Mouse (Mus musculus) hematopoietic multipotent progenitor cell, adult 10-12 weeks (in vitro differentiated cells): ENCODE measurements around the gene Olfr506. TPM values are rescaled to one million over a fixed set of nuclear protein-coding genes. Genes with fewer than 3 reads are reported as not detected.

ENCODE experiments used
- polyA plus RNA-seq: library from polyadenylated mRNA; stranded (reverse); fragments of >175 nt; gene quantifications from 2 replicates; pipeline ENCODE4 v1.2.3, GENCODE M21; 2012; ENCODE audit warnings: low replicate concordance

The Olfr506 gene
- polyA plus RNA-seq, result not detected in 2 replicates

DNA sequence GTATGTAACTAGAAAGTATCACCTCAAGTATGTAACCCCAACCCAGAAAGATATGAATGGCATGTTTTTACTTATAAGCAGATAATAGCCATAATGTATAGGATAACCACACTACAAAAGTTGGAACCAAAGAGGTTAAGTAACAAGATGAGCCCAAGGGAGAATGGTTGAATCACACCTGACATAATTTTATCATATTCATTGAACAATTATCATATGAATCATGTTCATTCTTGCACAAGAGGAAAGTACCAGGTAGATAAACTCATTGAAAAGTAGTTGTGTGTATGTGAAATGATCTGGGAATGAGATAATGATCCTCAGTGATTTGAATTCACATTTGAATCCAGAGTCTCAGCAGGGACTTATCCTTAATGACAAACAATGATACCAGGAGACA, at the start of gene Olfr506:
TSS of gene Olfr506 (plus strand) at position 301 of the 400 bp plus-strand sequence.

DNA sequence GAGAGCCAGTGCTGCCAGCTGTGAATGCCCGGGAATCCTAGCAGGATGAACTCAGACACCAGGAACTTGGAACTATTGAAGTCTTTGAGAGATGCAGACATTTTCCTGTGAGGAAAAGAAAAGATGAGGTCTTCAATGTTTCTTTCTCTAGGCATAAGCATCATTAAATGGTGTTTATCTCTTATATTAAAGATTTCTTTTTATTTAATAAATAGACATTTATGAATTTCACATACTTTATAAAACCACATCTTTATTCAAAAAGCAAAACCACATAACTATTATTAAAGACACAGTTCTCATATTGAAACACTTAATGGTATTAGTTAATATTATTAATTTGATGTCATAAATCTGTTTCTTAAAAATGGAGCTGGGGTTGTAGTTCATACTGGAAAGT, 44.9 kb upstream of the Olfr506 start, which contains the start of gene Olfr504:
TSS of gene Olfr504 (minus strand) at position 101 of the 400 bp plus-strand sequence.

DNA sequence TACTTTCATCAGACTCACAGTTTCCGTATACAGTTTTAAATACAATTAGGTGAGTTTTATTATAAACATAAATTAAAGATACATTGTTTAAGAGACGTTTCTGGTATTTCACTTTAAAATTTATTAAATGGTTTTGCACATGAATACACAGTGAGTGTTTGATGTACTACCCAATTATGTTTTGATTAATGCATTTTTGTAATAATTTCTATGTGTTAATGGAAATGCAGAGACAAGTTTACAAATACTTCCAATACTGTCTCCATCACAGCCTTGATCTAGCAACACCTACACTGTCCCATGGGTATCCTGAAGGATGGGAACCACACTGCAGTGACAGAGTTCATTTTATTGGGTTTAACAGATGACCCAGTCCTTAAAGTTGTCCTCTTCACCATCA, 10.9 kb downstream of the Olfr506 start, which contains the start of gene Olfr507:
TSS of gene Olfr507 (plus strand) at position 301 of the 400 bp plus-strand sequence.

DNA sequence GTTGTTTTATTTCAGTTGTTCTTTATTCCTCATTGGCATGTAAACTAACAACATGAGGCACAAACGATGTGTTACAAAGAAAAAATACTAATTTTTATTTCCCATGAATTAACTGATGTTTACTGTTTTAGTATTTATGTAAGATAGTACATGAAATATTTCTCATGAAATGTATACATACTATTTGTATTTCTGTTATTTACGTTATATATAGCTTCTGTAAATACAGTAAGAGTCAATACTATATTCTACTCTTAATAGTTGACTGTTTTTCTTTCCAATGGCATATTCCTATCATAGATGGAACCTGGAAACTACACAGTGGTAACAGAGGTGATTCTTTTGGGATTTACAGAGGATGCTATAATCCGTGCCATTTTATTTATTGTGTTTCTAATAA, 19.1 kb downstream of the Olfr506 start, which contains the start of gene Olfr508:
TSS of gene Olfr508 (plus strand) at position 301 of the 400 bp plus-strand sequence.

DNA sequence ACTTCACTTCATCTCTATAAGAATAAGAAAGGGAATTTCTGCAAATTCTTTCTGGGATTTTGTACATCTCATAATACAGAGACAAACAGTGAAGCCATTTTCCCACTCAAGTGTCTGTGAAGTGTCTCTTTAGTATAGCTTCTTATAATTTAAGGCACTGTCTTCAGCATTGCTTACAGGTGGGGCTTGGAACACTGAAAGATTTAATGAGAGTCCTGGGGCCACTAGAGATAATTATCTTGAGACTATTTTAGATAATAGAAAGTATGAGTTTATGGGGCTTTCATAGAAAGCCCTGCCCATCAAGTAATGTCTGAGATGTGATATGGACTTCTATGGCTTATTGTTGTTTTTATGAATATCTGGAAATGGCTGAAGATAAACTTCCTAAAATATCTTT, 41.2 kb downstream of the Olfr506 start, which contains the start of gene Olfr509:
TSS of gene Olfr509 (minus strand) at position 101 of the 400 bp plus-strand sequence.

Other genes starting within 250 kb of the Olfr506 start
- gene Olfr494, start 245.5 kb upstream of the Olfr506 start, polyA plus RNA-seq, result not detected in 2 replicates
- not detected in 2 replicates for gene Olfr495, start 217.6 kb upstream of the Olfr506 start, polyA plus RNA-seq
- gene Olfr497, start 190.4 kb upstream of the Olfr506 start, polyA plus RNA-seq, result not detected in 2 replicates
- not detected in 2 replicates for gene Olfr498, start 145.5 kb upstream of the Olfr506 start, polyA plus RNA-seq
- gene Olfr502, start 85.7 kb upstream of the Olfr506 start, polyA plus RNA-seq, result not detected in 2 replicates
- gene Olfr503, start 66.3 kb upstream of the Olfr506 start, polyA plus RNA-seq, result not detected in 2 replicates
- gene Olfr504, start 45.0 kb upstream of the Olfr506 start, polyA plus RNA-seq, result not detected in 2 replicates
- gene Olfr507, start 11.0 kb downstream of the Olfr506 start, polyA plus RNA-seq, result not detected in 2 replicates
- gene Olfr508, start 19.2 kb downstream of the Olfr506 start, polyA plus RNA-seq, result not detected in 2 replicates
- gene Olfr509, start 41.1 kb downstream of the Olfr506 start, polyA plus RNA-seq, result not detected in 2 replicates
- gene Olfr510, start 55.6 kb downstream of the Olfr506 start, polyA plus RNA-seq, result not detected in 2 replicates
- not detected in 2 replicates for gene Olfr512, start 102.5 kb downstream of the Olfr506 start, polyA plus RNA-seq
- 0.07 TPM in 1 of 2 replicates, not detected in the other for gene Olfr513, start 140.2 kb downstream of the Olfr506 start, polyA plus RNA-seq
- not detected in 2 replicates for gene Olfr514, start 215.2 kb downstream of the Olfr506 start, polyA plus RNA-seq
- not detected in 2 replicates for gene Olfr516, start 239.7 kb downstream of the Olfr506 start, polyA plus RNA-seq